Mouse (Mus musculus) layer of hippocampus, adult 9-10 months (tissue): ENCODE data around the gene Nanos1.
A peak's percentile ranks its signal among the peaks of the same experiment; 100 is the strongest.

ENCODE experiments used
- DNase-seq: peaks from one replicate; pipeline ENCODE4 v3.0.0; 2022; ENCODE audit warnings: low spot score

Nanos1 gene

GRCm38 (mm10) chr19:60755438-60756191, at the start of gene Nanos1:
Gene Nanos1 (plus strand): TSS chr19:60755987.
- DNase-seq, result peak; percentile 49

GRCm38 (mm10) chr19:60709193-60709900, 46.4 kb upstream of the Nanos1 start:
- DNase-seq, result no peak

GRCm38 (mm10) chr19:60710196-60710595, 45.6 kb upstream of the Nanos1 start:
- DNase-seq, result no peak

GRCm38 (mm10) chr19:60712577-60712976, 43.2 kb upstream of the Nanos1 start:
- no peak for DNase-seq

- DNase-seq, result no peak
These were observed 39.4 kb upstream of the Nanos1 start for GRCm38 (mm10) chr19:60716381-60716780.

- DNase-seq, result no peak
These were observed 25.4 kb upstream of the Nanos1 start for GRCm38 (mm10) chr19:60730281-60730852.

GRCm38 (mm10) chr19:60731299-60731698, 24.5 kb upstream of the Nanos1 start:
- no peak for DNase-seq

GRCm38 (mm10) chr19:60731966-60732365, 23.8 kb upstream of the Nanos1 start:
- DNase-seq, result no peak

- DNase-seq, result no peak
These were observed 15.2 kb upstream of the Nanos1 start for GRCm38 (mm10) chr19:60740560-60740959.

GRCm38 (mm10) chr19:60743767-60744547, 11.8 kb upstream of the Nanos1 start:
- no peak for DNase-seq

GRCm38 (mm10) chr19:60747801-60748200, 8.0 kb upstream of the Nanos1 start:
- no peak for DNase-seq

GRCm38 (mm10) chr19:60756192-60757098, 658 bp downstream of the Nanos1 start:
- no peak for DNase-seq

GRCm38 (mm10) chr19:60757099-60757785, 1.5 kb downstream of the Nanos1 start:
- DNase-seq, result no peak

- DNase-seq, result no peak
These were observed 3.4 kb downstream of the Nanos1 start for GRCm38 (mm10) chr19:60758896-60759835.

GRCm38 (mm10) chr19:60773366-60773765, 17.6 kb downstream of the Nanos1 start:
- no peak for DNase-seq

- DNase-seq, result no peak
These were observed 26.2 kb downstream of the Nanos1 start for GRCm38 (mm10) chr19:60782034-60782433.

- no peak for DNase-seq
These were observed 28.9 kb downstream of the Nanos1 start for GRCm38 (mm10) chr19:60784712-60785111.

GRCm38 (mm10) chr19:60787465-60788150, 31.8 kb downstream of the Nanos1 start:
- no peak for DNase-seq
